Mouse (Mus musculus): ENCODE measurements around the gene Gm10639. TPM values are rescaled to one million over a fixed set of nuclear protein-coding genes. Genes with fewer than 3 reads are reported as not detected.
"Not testable (repeated sequence)": the region's sequence is repeated elsewhere in the genome, so short reads cannot be mapped to it uniquely, and the experiment has no call there.

The Gm10639 gene
- not detected in 2 replicates for polyA plus RNA-seq (2012; rRNA removed)

GRCm38 (mm10) chr9:78289723-78290122 lies at the start of gene Gm10639:
Gm10639 (plus strand) TSS chr9:78289923.
- not testable (repeated sequence) for H3K4me1 ChIP-seq (ENCODE audit: control insufficient read depth, insufficient read depth, low read length); H3K27ac ChIP-seq (ENCODE audit: insufficient read depth, low read length); H3K4me3 ChIP-seq (replicated peaks; ENCODE audit: insufficient read depth, low read depth, low read length); DNase-seq; H3K27me3 ChIP-seq (ENCODE audit: control insufficient read depth, insufficient read depth, low read length)
- 73% methylated on average over 3 of the region's 3 CpGs for WGBS

- peak in 1 of 2 experiments; percentile 14 for DNase-seq
- not testable (repeated sequence) for H3K27ac ChIP-seq (ENCODE audit: insufficient read depth, low read length); H3K4me1 ChIP-seq (ENCODE audit: control insufficient read depth, insufficient read depth, low read length); H3K4me3 ChIP-seq (replicated peaks; ENCODE audit: insufficient read depth, low read depth, low read length); H3K27me3 ChIP-seq (ENCODE audit: control insufficient read depth, insufficient read depth, low read length)
- 38% methylated on average over 4 of the region's 4 CpGs for WGBS
Observed at GRCm38 (mm10) chr9:78255683-78256470, 33.8 kb upstream of the Gm10639 start.

- not testable (repeated sequence) for H3K27me3 ChIP-seq (ENCODE audit: control insufficient read depth, insufficient read depth, low read length); DNase-seq; H3K4me3 ChIP-seq (replicated peaks; ENCODE audit: insufficient read depth, low read depth, low read length); H3K4me1 ChIP-seq (ENCODE audit: control insufficient read depth, insufficient read depth, low read length); H3K27ac ChIP-seq (ENCODE audit: insufficient read depth, low read length)
- 88% methylated on average over 2 of the region's 3 CpGs for WGBS
Observed at GRCm38 (mm10) chr9:78256914-78257313, 32.8 kb upstream of the Gm10639 start, which contains the start of gene Gm3776. Gm3776 (plus strand) TSS chr9:78257129.

GRCm38 (mm10) chr9:78259688-78260087 lies 30.0 kb upstream of the Gm10639 start:
- DNase-seq, result peak; percentile 30 to 43
- H3K27me3 ChIP-seq (ENCODE audit: control insufficient read depth, insufficient read depth, low read length); H3K27ac ChIP-seq (ENCODE audit: insufficient read depth, low read length); H3K4me1 ChIP-seq (ENCODE audit: control insufficient read depth, insufficient read depth, low read length); H3K4me3 ChIP-seq (replicated peaks; ENCODE audit: insufficient read depth, low read depth, low read length): not testable (repeated sequence)
- peak; percentile 21; the same call in 1 of the 2 replicates for TF ChIP-seq CTCF (IDR thresholded peaks at IDR 0.05; ENCODE audit: borderline replicate concordance, insufficient read depth, low read depth, low read length)
- WGBS, result 0% methylated on average over 1 of the region's 6 CpGs

- H3K4me1 ChIP-seq (ENCODE audit: control insufficient read depth, insufficient read depth, low read length); H3K27me3 ChIP-seq (ENCODE audit: control insufficient read depth, insufficient read depth, low read length); DNase-seq; H3K4me3 ChIP-seq (replicated peaks; ENCODE audit: insufficient read depth, low read depth, low read length); H3K27ac ChIP-seq (ENCODE audit: insufficient read depth, low read length): not testable (repeated sequence)
- 84% methylated on average over 3 of the region's 3 CpGs for WGBS
Observed at GRCm38 (mm10) chr9:78270945-78271344, 18.8 kb upstream of the Gm10639 start.

GRCm38 (mm10) chr9:78282002-78282711 lies 7.6 kb upstream of the Gm10639 start:
- H3K27me3 ChIP-seq (ENCODE audit: control insufficient read depth, insufficient read depth, low read length); H3K4me3 ChIP-seq (replicated peaks; ENCODE audit: insufficient read depth, low read depth, low read length); H3K4me1 ChIP-seq (ENCODE audit: control insufficient read depth, insufficient read depth, low read length); H3K27ac ChIP-seq (ENCODE audit: insufficient read depth, low read length): not testable (repeated sequence)
- WGBS, result 44% methylated on average over 4 of the region's 4 CpGs
- DNase-seq, result peak in 1 of 2 experiments; percentile 4

GRCm38 (mm10) chr9:78289063-78289462 lies 660 bp upstream of the Gm10639 start:
- 63% methylated on average over 1 of the region's 1 CpGs for WGBS
- not testable (repeated sequence) for H3K27ac ChIP-seq (ENCODE audit: insufficient read depth, low read length); DNase-seq; H3K4me1 ChIP-seq (ENCODE audit: control insufficient read depth, insufficient read depth, low read length); H3K27me3 ChIP-seq (ENCODE audit: control insufficient read depth, insufficient read depth, low read length); H3K4me3 ChIP-seq (replicated peaks; ENCODE audit: insufficient read depth, low read depth, low read length)

- DNase-seq; H3K4me1 ChIP-seq (ENCODE audit: control insufficient read depth, insufficient read depth, low read length); H3K27me3 ChIP-seq (ENCODE audit: control insufficient read depth, insufficient read depth, low read length); H3K27ac ChIP-seq (ENCODE audit: insufficient read depth, low read length); H3K4me3 ChIP-seq (replicated peaks; ENCODE audit: insufficient read depth, low read depth, low read length): not testable (repeated sequence)
- 90% methylated on average over 8 of the region's 8 CpGs for WGBS
Observed at GRCm38 (mm10) chr9:78292462-78292861, 2.7 kb downstream of the Gm10639 start.

GRCm38 (mm10) chr9:78293683-78294082 lies 4.0 kb downstream of the Gm10639 start:
- WGBS, result 76% methylated on average over 1 of the region's 1 CpGs
- not testable (repeated sequence) for H3K4me1 ChIP-seq (ENCODE audit: control insufficient read depth, insufficient read depth, low read length); H3K4me3 ChIP-seq (replicated peaks; ENCODE audit: insufficient read depth, low read depth, low read length); H3K27ac ChIP-seq (ENCODE audit: insufficient read depth, low read length); DNase-seq; H3K27me3 ChIP-seq (ENCODE audit: control insufficient read depth, insufficient read depth, low read length)

- not testable (repeated sequence) for H3K4me1 ChIP-seq (ENCODE audit: control insufficient read depth, insufficient read depth, low read length); H3K4me3 ChIP-seq (replicated peaks; ENCODE audit: insufficient read depth, low read depth, low read length); H3K27me3 ChIP-seq (ENCODE audit: control insufficient read depth, insufficient read depth, low read length); DNase-seq; H3K27ac ChIP-seq (ENCODE audit: insufficient read depth, low read length)
- 80% methylated on average over 7 of the region's 7 CpGs for WGBS
Observed at GRCm38 (mm10) chr9:78294781-78295180, 5.1 kb downstream of the Gm10639 start.
